Mouse (Mus musculus): ENCODE results near the gene Brsk1. TPM values are rescaled to one million over a fixed set of nuclear protein-coding genes. Genes with fewer than 3 reads are reported as not detected.

Gene Brsk1
- total RNA-seq (2021) = 100 to 1,000 TPM; 436 to 437 TPM
- long read RNA-seq, experiment 1, transcript Brsk1-201 (19 exons, 2,996 nt) = major isoform, 6 of 23 reads
- long read RNA-seq, experiment 1, partial matches to known transcripts = 17 of 23 reads
- long read RNA-seq, experiment 1, other reads (novel, unspliced or antisense) = 0 of 23 reads
- long read RNA-seq, experiment 2, partial matches to known transcripts = 4 of 27 reads
- long read RNA-seq, experiment 2, other reads (novel, unspliced or antisense) = 19 of 27 reads

DNA sequence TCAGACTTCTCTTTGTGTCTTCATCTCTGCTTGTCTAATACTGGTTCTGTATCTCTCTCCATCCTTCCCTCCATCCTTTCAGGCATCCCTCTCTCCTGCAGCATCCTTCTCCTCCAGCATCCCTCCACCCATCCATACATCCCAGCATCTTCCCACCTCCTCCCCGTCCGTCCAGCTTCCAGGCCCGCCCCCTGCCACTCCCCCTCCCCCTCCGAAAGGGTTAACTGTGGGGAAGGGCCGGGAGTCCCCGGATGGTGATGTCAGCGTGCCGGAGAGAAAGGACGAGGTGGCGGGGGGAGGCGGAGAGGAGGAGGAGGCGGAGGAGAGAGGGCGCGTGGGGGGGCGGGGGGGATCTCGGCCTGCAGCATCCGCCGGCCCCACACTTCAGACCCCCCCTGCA is at the start of gene Brsk1:
TSS of gene Brsk1 (plus strand) at position 218 of the 400 bp plus-strand sequence.
- DNase-seq (ENCODE audit: low spot score in 2 of 2) = peak; percentile 81 to 88

DNA sequence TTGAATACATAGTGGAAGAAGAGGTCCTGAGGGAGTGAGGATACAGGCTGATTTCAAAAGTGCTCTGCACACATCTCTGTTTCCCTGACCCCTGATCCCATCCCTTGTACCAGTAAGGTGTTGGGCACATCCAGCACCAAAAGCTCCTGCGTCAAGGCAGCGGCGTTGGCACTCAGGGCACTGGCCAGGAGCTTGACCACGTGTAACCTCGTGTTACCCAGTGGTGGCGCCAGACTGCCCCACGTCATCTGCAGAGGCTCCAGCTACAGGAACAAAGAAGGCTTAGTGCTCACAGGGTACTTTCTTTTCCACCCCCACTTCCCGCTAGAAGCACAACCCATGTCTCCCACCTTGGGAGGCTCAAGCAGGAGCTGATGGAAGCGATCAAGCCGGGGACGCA is 49.2 kb upstream of the Brsk1 start:
- no peak for DNase-seq (ENCODE audit: low spot score in 2 of 2)

DNA sequence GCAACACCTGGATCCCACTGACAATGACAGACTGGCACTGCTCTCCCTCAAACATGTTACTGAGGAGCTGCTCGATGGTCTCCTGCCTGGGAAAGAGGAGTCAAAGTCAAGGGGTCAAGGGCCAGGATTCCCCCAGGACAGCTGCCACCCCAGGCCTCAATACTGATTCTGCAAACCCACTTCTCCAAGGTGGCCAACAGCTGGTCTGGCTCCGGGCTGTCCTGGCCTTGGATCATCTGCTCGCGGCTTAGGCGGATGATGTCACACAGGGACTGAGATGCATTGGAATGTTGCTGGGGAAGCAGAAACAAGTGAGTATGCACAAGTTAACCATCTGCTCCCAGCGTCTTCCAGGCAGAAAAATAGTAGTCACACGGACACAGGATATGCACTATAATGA is 48.4 kb upstream of the Brsk1 start:
- DNase-seq (ENCODE audit: low spot score in 2 of 2) = no peak

DNA sequence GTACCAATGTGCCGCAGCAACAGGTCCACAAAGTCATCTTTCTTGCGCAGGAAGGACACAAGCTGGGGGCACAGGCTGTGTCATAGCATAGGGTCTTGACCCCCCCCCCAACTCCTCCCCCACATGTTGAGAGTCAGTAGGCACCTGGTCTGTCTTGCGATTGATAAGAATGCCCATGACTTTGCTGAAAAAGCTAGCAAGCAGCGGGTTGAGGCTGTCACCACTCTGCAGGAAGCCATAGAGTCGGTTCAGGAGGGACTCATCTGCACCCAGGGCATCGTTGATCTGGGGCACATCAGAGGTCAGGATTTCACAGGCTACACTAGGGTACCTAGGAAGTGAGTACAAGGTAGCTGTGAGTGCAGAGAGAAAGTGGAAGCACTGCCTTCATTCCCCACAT is 47.2 kb upstream of the Brsk1 start:
- no peak for DNase-seq (ENCODE audit: low spot score in 2 of 2)

DNA sequence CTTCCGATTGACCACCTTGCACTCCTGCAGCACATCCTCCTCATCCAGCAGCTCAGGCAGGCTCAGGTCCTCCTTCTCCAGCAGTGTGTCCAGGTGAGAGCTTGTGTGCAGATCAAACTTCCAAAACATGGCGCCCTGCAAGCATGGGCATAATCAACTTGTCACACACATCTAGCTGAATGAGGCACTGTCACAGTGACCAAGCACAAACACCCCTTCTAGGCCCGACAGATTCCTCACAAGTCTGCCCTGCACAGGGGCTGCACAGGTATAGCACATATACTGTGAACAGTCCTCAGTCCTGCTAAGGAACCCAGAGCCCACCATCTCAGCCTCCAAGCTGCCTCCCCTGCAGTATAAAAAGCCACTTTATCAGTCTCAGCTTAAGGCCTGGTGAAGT is 43.6 kb upstream of the Brsk1 start:
- DNase-seq (ENCODE audit: low spot score in 2 of 2) = no peak

DNA sequence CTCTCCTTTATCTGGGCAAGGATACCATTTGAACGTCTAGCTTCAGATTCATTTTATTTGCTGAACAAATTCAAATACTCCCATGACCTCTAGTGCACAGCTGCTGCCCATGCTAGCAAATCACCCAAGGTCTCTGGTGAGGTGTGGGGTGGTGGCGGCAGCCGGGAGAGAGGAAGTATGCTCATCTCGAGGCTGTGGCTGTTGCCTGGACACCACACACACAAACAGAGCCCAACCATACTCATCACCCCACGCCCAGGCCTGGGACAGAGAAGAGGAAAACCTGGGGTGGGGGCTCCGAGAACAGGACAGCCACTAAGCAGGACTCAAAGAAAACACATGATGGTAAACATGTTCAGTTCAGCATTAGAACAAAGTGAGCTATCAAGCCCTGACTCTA is 43.1 kb upstream of the Brsk1 start:
- no peak for DNase-seq (ENCODE audit: low spot score in 2 of 2)

DNA sequence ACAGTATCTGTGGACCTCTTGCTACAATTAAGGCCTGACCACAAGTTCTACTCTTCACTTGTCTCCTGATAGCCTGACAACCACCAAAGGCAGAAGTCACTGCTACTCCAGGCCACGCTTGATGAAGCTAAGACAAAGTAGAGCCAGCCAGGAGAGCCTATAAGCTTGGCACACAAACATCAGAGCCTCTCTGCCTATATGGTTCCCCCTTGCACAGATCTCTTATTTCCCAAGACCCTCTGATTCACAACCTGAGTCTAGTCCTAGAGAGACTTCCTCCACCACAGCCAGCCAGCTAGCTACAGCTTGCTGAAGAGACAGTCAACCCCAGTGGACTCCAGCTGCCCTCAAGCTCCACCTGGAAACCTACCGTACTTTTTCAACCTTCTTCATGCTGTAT is 42.4 kb upstream of the Brsk1 start:
- DNase-seq (ENCODE audit: low spot score in 2 of 2) = no peak

DNA sequence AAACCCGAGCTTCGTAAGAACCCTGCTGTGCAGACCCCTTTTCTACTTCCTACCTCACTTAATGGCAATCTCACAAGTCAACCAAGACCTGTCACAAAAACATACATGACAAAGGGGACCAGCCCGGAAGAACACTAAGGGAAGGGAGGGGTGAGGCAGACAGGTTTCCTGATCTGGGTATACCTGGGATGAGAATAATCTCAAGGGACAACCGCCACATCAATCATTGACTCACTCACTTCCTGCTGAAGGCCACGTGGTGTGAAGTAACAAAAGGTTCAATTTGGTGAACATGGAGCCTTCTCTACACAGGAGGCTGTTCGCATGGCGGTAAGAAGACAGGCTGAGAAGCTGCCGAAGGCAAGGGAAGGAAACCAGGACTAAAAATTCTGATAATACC is 38.8 kb upstream of the Brsk1 start:
- DNase-seq (ENCODE audit: low spot score in 2 of 2) = no peak

DNA sequence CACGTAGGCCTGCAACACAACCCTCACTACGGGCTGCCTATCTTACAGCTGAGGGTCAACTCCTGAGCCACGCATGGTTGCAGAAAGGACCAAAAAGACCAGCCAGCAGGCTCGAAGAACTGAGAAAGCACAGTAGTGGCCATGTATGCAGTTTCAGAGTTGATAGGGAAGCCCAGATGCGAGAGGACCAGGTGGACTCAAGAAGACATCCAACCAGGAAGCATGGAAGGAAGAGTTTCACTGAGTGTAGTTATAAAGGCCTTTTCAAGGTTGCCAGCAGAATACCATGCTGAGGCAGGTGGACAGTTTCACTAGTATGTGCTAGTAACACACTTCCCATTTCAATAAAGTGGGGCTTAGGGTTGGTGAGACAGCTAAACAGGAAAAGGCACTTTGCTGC is 37.7 kb upstream of the Brsk1 start:
- DNase-seq (ENCODE audit: low spot score in 2 of 2) = no peak

DNA sequence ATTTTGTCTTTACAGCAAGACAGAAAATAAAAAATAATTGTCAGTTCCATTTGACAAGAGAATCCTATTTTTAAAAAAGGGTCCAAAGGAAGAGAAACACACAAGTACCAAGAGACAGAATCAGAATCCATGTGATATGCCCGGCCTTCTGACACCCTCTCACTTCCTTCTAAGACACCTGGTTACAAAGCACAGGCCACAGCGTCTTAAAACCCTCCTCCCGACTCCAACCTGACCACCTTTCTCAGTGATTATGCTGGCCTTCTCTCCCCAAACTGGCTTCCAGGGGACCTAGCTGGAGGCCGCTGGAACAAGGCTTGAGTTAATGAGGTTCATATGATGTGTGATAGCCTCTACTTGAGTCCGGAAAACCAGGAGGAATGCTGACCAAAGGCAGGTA is 37.1 kb upstream of the Brsk1 start:
- DNase-seq (ENCODE audit: low spot score in 2 of 2) = no peak

DNA sequence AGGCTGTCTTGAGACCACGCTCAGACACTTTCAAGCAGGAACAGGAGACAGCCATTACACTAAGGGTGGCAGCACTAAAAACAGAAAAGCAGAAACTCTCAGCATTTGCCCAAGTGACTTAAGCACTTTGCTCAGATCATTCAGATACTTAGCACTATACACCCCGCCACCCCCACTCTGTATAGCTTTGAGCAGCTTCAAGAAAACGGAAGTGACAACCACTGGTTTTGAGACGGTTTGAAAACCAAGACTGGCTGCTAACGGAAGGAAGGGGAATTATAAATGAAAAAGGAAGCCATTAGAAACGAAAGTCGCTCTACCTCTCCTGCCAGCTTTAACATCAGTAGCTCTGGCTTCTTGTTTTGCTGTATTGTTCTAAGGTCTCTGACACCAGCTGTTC is 36.6 kb upstream of the Brsk1 start:
- no peak for DNase-seq (ENCODE audit: low spot score in 2 of 2)

DNA sequence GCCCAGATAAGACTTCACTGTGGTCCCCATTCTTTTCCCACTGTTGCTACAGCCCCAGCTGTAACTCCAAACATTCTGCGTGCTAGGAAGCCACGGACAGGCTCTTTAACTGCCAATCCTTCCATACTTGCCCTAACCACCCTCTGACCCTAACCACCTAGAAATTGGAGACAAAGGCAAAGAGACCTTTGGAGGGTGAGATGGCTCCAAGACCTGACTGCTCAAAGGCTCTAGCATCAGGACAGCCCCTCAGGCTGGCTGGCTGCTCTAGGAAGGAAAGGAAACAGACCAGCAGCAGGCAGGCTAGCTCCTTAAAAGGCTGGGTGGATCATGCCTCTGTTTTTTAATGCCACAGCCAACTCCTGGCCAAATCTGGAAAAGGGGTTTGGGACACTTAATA is 36.2 kb upstream of the Brsk1 start:
- DNase-seq (ENCODE audit: low spot score in 2 of 2) = no peak

DNA sequence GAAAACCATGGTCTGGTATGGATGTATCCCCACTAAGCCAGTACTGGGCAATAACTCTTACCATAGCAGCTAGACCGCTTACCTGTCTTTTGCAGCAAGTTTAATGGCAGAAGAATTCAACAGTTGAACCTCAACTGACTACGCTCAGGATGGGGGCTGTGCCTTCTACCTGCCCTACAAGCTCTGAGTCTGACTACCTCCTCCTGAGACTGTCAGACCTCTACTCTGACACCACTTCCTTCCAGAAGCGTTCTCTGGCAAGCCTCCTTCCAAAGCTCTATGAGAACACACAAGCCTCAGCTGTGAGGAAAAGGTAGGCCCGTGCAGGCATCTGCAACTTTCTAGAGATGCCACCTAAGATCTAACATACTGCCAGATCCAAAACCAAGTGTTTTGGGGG is 35.0 kb upstream of the Brsk1 start:
- no peak for DNase-seq (ENCODE audit: low spot score in 2 of 2)

DNA sequence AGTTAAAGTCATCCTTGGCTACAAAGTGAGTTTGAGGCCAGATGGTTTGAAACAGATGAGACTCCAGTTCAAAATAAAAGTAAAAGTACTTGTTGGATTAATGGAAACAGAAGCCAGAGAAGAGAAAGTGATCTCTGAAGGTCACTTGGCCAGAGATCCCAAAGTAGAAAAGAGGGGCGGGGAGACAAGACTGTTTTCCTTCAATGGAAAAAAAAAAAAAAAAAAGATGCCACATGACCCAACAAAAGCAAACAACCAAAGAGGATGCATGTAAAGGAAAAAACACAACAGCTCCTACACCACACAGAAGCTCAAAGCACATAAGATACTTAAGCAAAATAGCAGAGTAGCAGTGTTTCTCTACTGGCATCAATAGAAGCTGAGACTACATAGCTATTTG is 34.5 kb upstream of the Brsk1 start:
- no peak for DNase-seq (ENCODE audit: low spot score in 2 of 2)

DNA sequence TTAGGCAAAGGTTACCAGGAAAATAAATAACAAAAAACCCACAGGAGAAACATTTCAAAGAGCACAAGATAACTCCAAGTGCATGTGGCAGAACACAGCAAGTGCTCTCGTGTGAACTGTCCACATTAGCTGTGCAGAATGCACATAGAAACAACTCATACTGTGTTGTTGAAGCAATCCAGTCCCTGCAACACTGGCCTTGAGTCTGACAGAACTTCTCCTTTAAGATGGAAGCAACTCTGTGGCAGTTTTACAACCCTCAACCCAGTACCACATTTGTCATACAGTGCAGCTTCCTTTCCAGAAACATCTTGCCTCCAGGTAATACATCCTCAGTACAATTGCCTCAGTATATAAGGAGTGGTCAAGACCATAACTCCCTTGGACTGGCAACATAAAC is 33.6 kb upstream of the Brsk1 start:
- DNase-seq (ENCODE audit: low spot score in 2 of 2) = no peak

DNA sequence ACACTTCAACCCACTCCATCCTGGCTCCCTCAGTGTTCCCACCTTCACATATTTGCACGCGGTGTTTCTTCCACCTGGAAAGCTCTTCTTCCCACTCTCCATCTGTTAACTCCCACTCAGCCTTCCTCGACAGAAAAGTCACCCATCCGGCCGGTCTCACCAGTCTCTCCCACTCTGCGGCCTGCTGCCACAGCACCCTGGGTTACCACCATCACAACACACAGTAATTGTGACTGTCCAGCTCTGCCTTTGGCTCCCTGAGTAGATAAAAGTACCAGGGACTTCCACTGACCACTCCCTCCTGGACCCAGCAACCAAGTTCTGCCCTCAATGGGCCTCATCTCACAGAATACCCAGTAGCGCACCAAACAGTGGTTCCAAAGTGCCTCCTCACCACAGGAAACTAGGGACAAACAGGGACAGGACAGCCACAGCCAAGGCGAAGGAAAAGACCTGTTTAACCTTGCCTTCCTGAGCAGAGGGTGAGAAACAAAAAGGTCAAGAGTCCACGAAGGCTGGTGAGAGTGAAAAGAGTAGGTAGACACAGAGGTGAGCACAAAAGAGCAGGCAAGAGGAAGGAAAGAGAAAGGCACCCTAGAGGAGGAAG is 32.8 kb upstream of the Brsk1 start:
- peak; percentile 65 to 68 for DNase-seq (ENCODE audit: low spot score in 2 of 2)

DNA sequence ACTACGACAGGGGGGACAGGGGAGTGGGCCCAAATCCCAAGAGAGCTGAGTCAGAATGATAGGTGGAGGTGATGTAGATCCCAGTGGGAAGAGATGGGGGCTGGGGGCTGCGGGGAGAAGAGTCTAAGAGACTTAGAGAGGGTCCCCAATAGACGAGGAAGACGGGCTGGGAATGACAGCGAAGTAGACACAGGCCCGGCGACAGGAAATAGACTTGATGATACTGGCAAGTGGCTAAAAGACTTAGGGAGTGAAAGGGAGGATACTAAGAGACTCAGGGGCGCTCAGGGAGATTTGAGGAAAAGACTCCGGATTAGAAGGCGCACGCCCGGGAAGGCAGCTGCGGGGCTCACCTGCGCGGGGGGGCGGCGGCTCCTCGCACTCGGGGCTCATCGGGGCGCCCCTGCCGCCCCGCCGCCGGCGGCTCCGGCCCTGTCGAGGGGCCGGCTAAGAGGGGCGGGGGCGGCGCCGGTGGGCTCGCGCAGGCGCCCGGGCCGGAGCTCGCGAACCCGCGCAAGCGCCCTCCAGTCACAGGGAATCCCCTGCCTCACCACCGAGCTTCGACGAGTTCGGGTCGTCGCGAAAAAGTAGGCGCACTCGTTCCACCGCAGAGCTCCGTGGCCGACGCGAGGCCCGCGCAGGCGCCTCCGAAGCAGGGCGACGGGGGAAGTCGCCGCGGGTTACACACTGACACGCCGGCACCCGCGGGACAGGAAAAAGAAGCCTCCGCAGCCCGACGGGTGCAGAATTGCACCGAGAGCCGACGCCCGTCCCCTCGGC is 32.1 kb upstream of the Brsk1 start:
- no peak for DNase-seq (ENCODE audit: low spot score in 2 of 2)

DNA sequence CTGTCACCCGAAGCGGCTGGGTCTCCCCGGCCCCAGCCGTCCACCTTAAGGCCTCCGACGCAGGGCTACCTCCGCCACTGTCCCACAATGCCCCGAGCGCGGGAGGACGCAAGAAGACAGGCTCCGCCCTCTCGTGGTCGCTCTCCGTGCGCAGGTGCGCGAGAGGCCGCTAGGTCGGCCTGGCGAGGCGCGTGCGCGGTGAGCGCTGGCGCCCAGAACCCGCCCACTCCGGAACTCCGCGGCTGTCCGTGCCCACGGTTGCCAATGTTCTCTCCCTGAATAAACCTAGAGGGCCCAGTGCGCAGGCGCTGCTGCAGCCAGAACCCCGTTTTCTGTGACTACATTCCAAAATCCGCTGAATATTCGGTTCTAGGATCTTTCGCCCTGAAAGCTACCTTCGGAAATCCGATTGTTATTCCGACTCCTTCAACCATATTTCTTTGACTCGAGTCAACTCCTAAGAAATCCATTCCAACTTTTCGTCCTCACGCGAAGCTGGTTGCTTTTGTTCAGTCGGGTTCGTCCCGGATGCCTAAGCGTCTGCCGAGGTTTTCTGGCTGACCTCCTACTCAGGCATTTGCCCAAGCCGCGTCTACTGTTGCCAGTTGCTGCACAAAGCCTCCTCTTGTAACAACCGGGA is 31.4 kb upstream of the Brsk1 start, which contains the start of gene Ppp6r1:
TSS of gene Ppp6r1 (minus strand) at position 108 of the 640 bp plus-strand sequence.
- DNase-seq (ENCODE audit: low spot score in 2 of 2) = peak; percentile 96 to 98

DNA sequence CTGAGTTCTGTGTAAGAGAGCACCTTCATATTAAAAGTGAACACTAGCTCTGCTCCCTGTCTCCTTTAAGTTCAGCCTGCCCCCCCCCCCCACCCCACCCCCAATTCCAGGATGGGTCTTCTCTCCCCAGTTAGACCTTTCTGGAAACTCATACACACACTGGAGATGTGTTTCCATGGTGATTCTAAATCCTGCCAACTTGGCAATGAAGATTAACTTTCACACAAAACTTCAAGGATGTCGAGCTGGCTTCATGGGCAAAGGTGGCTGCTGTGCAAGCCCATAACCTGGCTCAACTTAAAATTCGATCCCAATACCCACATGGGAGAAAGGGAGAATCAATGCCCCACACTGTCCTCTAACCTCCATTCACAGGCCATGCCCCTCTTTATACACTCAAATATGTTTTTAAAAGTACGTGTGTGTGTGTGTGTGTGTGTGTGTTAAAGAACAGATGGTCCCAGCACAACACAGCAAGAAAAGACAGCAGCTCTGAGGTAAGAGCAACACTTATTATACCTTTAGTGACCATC is 30.4 kb upstream of the Brsk1 start:
- DNase-seq (ENCODE audit: low spot score in 2 of 2) = no peak

DNA sequence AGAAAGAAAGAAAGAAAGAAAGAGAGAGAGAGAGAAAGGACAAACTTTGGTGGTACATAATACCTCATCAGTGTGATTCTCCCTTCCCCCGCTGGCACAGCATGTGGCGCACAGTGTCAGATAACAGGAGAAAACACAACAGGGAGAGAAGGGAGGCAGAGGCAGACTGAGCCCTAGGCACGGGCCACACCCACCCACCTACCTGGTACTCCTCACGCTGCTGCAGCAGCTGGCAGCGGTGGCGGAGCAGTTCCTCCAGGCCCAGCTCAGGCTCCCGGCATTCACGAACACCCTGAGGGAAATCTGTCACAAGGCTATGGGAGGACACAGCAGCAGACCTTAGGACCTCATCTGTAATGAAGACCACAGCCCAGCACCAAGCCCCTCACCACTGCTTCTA is 27.2 kb upstream of the Brsk1 start:
- no peak for DNase-seq (ENCODE audit: low spot score in 2 of 2)

DNA sequence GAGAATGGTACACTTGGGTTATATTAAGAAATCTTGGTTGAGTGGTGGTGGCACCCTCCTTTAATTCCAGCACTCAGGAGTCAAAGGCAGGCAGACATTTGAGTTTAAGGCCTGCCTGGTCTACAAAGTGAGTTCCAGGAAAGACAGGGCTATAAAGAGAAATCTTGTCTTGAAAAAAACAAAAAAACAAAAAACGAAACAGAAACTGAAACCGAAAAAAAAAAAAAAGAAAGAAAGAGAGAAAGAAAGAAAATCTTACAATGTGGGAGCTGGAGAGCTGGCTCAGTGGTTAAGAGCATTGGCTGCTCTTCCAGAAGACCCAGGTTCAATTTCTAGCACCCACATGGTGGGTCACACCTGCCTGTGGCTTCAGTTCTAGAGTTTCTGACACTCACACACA is 26.7 kb upstream of the Brsk1 start:
- no peak for DNase-seq (ENCODE audit: low spot score in 2 of 2)

DNA sequence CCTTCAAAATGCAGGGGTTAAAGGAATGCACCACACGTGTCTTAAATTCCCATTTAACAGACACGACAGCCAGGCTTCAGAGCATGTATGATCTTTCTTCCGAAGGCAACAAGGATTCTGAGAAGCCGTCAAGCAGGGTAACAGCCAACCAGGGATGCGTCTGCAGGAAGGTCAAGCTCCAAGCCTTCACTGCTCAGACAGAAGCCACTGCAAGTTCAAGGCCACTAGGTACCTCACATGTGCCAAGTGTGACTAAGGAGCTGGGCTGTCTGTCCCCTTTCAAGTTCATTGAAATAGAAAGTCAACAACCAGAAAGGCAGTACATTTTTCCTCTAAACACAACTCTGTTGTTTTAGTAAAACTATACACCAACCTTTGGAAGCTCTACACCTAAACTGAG is 23.5 kb upstream of the Brsk1 start:
- DNase-seq (ENCODE audit: low spot score in 2 of 2) = no peak
